Mouse (Mus musculus) embryo, embryonic 11 days (tissue): ENCODE results near the gene Zfp551.

ENCODE experiments used
- DNase-seq: peaks from one replicate; pipeline ENCODE4 v3.0.0-alpha.2; 2015

The Zfp551 gene

DNA sequence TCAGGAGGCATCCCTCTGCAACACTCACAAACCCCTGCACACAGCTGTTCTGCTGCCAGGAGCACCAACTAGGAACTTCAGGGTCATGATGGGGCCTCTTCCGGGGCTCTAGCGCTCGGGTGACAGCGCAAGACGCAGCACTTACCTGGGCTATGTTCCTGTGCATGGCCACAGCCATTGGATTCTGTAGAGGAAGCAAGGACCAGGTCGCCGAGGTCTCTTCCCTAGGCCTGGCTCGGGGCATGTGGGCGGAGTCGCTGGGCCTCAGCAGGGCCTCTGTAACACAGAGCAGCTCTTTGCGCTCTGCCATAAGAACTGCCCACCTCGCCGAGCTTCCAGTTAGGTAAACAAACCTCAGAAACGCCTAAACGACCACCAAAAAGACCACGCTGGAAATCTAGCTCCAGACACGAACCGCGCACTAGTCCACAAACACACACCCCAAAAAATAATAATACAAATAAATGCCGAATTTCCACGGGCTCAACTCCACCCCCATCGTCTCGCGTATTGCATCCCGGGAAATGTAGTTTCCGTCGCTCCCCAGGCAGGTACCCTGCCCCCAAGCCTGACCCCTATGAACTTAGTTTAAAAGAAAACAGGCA is at the start of gene Zfp551:
Gene Zfp551, minus strand, starts transcription at position 507 of the 605 bp plus-strand sequence.
- peak; percentile 81 for DNase-seq

GRCm38 (mm10) chr7:12422855-12423254 is 304 bp upstream of the Zfp551 start:
- DNase-seq = no peak

- peak; percentile 6 for DNase-seq
These were observed 810 bp downstream of the Zfp551 start for GRCm38 (mm10) chr7:12421741-12422140.

- no peak for DNase-seq
These were observed 53.4 kb downstream of the Zfp551 start, which contains the start of gene Vmn1r84 for GRCm38 (mm10) chr7:12369173-12369572. Vmn1r84 (minus strand) TSS chr7:12369273.
